Mouse (Mus musculus) CD4-positive helper T cell, adult 2 months (primary cell): Measurements from ENCODE around the gene Anp32a.

Experiments used
- DNase-seq: peaks from one replicate; pipeline ENCODE4 v3.0.0-alpha.2; 2012; ENCODE audit warnings: low read depth, missing footprints, low spot score

Gene Anp32a

GRCm38 (mm10) chr9:62341123-62341486, at the start of gene Anp32a:
TSS of gene Anp32a (plus strand) at chr9:62341293.
- DNase-seq = peak; percentile 99

DNA sequence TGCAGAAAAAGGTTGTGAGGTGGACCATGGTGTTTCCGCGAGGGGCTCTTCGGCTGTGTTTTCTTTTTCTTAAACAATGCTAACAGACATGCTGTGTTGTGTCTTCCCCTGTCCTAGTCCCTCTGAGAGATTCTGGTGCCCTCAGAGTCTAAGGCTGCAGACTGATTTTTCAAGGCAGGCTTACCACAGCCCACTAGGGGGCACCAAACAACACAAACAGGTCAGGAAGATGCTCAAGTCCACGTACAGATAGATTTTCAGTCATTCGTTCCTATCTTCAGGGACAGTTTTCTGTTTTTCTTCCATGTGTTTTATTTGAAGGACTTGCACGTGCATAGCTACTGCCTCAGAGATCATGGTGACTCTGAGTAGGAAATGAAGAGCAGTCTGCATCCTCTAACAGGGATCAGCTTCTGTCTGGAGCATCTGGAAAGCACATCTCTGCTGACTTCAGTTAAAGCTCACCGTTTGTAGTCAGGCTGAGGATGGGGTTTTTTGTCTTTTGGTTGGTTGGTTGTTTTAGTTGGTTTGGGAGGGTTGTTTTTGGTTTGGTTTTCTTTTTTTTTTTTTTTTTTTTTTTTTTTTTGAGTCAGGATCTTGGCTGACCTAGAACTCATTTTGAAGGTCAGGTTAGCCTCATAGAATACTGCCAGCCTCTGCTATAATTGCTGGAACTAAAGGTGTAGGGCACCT, 45.9 kb upstream of the Anp32a start:
- DNase-seq = peak; percentile 79

GRCm38 (mm10) chr9:62296891-62297290, 44.2 kb upstream of the Anp32a start:
- no peak for DNase-seq

DNA sequence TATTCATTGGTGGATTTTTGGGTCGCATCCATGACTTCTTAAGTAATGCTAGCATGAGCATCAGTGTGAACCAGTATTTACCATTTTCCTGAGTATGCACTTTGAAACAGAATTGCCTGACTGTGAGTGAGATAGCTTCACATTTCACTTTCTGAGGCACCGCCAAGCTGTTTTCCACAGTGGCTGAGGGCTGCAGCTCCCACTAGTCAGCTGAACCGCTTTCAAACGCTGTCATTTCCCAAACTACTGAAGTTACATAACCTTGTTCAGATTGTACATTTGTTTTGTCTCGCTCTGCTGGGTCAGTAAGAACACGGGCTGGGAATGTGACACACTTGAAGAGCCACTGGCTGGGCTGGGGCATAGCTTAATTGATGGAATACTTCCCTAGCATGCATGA, 25.5 kb upstream of the Anp32a start:
- DNase-seq = no peak

GRCm38 (mm10) chr9:62318729-62319128, 22.4 kb upstream of the Anp32a start:
- DNase-seq = no peak

DNA sequence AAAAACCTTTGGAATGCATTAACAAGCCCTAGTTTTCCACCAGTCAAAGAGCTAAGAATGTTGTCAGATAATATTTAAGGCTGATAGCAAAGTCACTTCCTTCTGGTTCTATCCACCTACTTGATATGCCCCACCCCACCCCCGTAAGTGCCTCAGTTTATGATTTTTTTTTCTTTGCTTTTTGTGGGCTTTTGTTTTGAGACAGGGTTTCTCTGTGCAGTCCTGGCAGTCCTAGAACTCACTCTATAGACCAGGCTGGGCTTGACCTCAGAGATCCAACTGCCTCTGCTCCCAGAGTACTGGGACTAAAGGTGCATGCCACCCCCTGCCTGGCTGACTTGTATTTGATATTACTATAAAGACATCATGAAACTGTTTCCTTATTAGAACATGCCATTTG, 17.3 kb upstream of the Anp32a start:
- no peak for DNase-seq

- no peak for DNase-seq
Observed at GRCm38 (mm10) chr9:62325965-62326364, 15.1 kb upstream of the Anp32a start.

GRCm38 (mm10) chr9:62334298-62334825, 6.7 kb upstream of the Anp32a start:
- no peak for DNase-seq

DNA sequence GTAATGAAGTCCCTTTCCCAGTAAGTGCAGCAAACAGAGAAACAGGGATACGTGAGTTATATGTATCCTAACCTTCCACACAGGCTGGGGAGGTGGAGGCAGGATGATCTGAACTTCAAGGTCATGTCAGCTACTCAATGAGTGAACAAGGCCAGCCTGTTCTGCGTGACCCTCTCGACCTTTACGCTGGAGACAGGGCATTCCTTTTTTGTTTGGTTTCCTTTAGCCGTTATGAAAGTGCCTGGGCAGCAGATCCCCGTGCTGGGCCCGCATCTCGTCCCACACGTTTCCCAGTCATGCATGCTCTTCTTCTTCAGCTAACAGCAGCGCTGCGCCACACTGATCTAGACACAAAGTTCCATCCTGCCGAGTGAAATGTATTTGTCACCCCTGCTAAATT, 5.7 kb upstream of the Anp32a start:
- DNase-seq = no peak

GRCm38 (mm10) chr9:62337924-62338635, 3.0 kb upstream of the Anp32a start:
- no peak for DNase-seq

DNA sequence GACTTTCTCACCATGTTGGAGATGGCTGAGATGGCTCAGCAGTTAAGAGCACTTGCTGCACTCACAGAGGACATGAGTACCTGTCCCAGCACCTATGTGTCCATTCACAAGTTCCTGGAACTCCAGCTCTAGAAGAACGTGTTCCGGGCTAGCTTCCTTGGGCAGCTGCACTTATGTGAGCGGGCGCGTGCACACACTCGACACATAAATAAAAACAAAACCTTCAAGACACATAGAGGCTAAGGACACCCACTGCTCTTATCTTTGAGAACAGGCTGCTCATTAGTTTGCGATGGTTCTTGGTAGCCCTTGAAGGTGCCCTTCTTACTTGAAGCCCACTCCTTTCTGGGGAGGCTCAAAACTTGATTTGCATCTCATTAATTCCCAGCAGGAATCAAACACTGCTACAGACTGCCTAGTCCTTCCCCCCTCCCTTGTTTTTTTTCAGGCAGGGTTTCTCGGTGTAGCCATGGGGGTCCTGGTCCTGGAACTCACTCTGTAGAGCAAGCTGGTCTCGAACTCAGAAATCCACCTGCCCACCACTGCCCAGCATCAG, 2.4 kb upstream of the Anp32a start:
- DNase-seq = no peak

DNA sequence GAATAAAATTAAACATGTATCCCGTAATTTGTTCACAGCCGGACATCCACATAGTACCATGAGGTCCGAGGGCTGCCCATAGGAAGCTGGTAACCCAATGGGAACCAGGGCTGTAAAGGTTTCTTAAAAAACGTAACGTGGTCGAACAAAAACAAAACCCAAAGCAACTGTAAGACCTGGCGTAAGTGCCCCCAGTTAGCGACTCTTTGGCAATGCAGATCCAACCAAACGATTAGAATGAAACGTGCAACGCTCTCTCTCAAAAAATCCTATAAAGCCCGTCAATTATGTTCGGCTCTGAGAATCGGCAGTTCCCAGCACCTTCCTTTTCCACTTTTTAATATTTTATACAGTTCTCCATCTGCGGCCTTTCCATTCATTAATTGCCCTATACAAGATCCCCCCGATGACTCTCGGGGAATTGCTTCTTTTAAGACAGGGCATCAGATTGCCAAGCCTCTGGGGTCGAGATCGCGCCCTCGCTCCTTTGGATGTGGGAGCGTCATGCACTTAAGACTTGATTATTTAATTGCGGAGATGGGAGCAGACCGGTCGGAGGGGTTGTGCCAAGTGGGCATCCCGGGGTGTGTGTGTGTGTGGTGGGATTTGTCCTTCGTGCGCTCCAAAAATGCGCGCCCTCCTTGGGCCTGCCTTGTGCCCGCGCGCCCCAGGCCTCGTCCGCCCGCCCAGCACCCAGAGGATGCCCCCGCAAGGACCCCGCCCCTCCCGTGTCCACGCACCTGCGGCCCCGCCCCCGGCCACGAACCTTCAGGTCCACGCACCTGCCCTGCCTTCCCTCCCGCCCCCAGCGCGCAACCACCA, 581 bp upstream of the Anp32a start:
- DNase-seq = no peak

GRCm38 (mm10) chr9:62341701-62342440, 778 bp downstream of the Anp32a start:
- DNase-seq = peak; percentile 66

- no peak for DNase-seq
Observed at GRCm38 (mm10) chr9:62342441-62343191, 1.5 kb downstream of the Anp32a start.

DNA sequence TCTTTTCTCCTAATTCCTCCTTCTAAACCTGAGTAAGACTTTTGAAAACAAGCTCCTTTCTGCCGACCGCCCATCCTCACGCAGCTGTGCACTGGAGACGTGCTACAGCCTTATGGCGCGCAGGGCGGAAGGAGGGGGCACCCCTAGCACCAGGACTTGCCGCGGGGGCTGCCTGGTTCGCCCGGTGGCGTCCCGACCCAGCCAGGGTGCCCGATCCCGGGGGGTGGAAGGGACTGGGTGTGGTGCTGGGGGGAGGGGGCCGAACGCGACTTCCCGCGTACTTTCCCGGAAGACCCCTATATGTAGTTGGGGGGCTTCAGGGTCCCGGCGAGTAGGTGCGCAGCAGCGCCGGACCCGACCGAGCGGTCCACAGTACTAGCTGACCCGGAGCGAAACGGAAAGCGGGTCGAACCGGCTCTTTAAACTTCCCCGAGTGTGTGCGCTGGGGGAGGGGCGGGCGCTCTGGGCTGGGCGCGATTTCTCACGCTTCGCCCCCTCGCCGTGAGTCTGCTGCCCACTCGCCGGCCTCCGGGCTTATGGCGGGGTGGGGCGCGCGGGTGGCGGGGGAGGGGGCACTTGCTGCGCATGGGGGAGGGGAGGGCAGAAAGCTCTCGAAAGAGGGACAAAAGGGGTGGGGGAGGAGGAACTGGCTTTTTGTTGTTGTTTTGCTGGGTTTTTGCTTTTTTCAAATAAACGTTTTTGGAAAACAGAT, 2.3 kb downstream of the Anp32a start:
- peak; percentile 80 for DNase-seq

DNA sequence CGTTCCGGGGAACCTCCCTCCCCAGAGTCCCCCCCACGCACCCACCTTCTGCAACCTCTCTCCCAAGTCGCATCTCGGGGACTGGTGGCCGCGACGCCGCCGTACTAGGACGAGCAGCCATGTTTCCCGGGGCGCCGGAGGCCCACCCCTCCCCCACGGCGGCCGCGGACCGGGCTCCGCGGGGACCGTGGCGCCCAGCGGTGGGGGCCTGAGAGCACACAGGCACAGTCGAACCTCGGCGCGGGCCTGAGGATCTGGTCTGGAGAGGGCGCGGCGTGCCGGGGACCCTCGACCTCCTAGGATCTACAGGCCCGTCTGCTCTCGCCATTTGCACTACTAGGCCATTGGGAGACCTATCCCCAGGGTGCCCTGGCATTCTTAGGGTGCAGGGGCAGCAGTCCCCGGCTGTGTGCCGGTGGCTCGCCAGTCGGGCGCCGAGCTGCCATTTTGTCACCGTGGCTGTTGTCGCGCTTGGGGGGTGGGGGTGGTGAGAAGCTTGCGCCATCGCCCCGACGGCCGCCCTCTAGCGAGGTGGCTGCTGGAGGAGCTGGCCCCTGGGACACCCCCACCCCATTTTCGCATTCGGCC, 2.9 kb downstream of the Anp32a start:
- peak; percentile 84 for DNase-seq

- peak; percentile 94 for DNase-seq
Observed at GRCm38 (mm10) chr9:62344545-62344944, 3.5 kb downstream of the Anp32a start.

GRCm38 (mm10) chr9:62345081-62345481, 4.0 kb downstream of the Anp32a start:
- DNase-seq = no peak

DNA sequence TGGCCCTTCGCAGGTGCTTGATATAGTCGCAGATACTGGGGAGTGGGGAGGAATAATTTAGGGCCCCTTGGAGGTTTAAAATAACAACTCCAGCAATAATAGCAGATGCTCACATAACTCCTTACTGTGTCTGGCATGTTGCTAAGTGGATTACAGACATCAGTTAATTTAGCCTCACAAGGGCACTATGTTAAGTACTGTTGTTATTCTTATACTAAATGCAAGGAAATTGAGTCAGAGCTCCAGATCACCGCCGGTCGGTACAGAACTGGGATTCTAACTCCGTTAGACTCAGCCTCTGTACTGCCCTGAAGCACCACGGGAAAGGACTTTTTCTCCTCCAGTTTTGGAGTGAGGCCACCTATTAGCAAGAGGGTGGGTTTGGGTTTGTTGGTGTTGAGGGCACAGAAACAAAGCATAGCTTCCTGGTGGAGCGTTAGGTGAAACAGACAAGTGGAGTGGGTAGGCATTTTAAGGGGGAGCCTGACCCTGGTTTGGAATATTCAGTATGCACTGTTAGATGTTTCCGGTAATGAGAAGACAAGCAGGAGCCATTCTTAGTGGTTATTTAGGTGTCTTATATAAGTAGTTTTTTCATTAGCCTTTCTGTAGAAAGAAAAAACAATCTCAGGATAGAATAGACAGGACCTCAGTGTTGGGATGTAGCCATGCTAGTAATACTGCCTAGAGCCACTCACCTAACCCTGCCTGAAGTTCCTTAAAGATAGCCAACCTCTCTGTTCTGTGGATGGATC, 4.7 kb downstream of the Anp32a start:
- no peak for DNase-seq
